Mouse (Mus musculus) hindbrain, embryonic 11.5 days (tissue): ENCODE measurements around the gene Ccdc91. TPM values are rescaled to one million over a fixed set of nuclear protein-coding genes. Genes with fewer than 3 reads are reported as not detected.

ENCODE experiments used
- ATAC-seq: fragments of 200-750 bp; cut with Nextera tagmentation; 2 replicates; pipeline ENCODE4 v1.8.0; 2017; ENCODE audit warnings: mild to moderate bottlenecking, moderate TSS enrichment, moderate library complexity; ENCODE audit not compliant: low FRiP score
- DNase-seq: peaks from one replicate; pipeline ENCODE4 v3.0.0-alpha.2; 2015; ENCODE audit warnings: low spot score
- H3K27ac ChIP-seq: fragments of 300-500 bp; sonication (generic); 2 replicates; pipeline ENCODE4 v1.5.1; 2014; ENCODE audit warnings: mild to moderate bottlenecking, low read depth, low read length
- H3K27me3 ChIP-seq: fragments of 300-500 bp; sonication (generic); 2 replicates; pipeline ENCODE4 v1.6.1; 2014; ENCODE audit warnings: mild to moderate bottlenecking, low read length, moderate library complexity, mixed read lengths; ENCODE audit not compliant: control insufficient read depth, insufficient read depth
- H3K36me3 ChIP-seq: fragments of 300-500 bp; sonication (generic); 2 replicates; pipeline ENCODE4 v1.6.1; 2014; ENCODE audit warnings: mild to moderate bottlenecking, low read length, moderate library complexity, mixed read lengths; ENCODE audit not compliant: control insufficient read depth, insufficient read depth
- H3K4me1 ChIP-seq: fragments of 300-500 bp; sonication (generic); replicated peaks from 2 replicates; pipeline ENCODE4 v1.6.1; 2014; ENCODE audit warnings: low read length, mixed read lengths; ENCODE audit not compliant: control insufficient read depth, insufficient read depth
- H3K4me2 ChIP-seq: fragments of 300-500 bp; sonication (generic); replicated peaks from 2 replicates; pipeline ENCODE4 v1.6.1; 2014; ENCODE audit warnings: mild to moderate bottlenecking, low read depth, low read length
- H3K4me3 ChIP-seq: fragments of 300-500 bp; sonication (generic); 2 replicates; pipeline ENCODE4 v1.5.1; 2014; ENCODE audit warnings: low read depth, low read length
- H3K9ac ChIP-seq: fragments of 300-500 bp; sonication (generic); 2 replicates; pipeline ENCODE4 v1.6.1; 2014; ENCODE audit warnings: low read depth, low read length
- H3K9me3 ChIP-seq: fragments of 300-500 bp; sonication (generic); 2 replicates; pipeline ENCODE4 v1.6.1; 2016; ENCODE audit warnings: low read length; ENCODE audit not compliant: control insufficient read depth
- WGBS: fragments of 180-500 bp; shearing (Covaris S2); extraction: QIAGEN DNeasy Blood & Tissue Kit; methylation state at CpG from one replicate; pipeline ENCODE4 v1.1.7; 2014; 5-methylcytosine and 5-hydroxymethylcytosine counted together
- polyA plus RNA-seq: library from polyadenylated mRNA; unstranded; fragments of >200 nt; fragmentation: Nextera tagmentation; extraction: Ambion mirVana; gene quantifications from 2 replicates; pipeline ENCODE4 v1.2.1, GENCODE M21; 2014

The Ccdc91 gene
- polyA plus RNA-seq = 32.2 and 35.6 TPM in 2 replicates

DNA sequence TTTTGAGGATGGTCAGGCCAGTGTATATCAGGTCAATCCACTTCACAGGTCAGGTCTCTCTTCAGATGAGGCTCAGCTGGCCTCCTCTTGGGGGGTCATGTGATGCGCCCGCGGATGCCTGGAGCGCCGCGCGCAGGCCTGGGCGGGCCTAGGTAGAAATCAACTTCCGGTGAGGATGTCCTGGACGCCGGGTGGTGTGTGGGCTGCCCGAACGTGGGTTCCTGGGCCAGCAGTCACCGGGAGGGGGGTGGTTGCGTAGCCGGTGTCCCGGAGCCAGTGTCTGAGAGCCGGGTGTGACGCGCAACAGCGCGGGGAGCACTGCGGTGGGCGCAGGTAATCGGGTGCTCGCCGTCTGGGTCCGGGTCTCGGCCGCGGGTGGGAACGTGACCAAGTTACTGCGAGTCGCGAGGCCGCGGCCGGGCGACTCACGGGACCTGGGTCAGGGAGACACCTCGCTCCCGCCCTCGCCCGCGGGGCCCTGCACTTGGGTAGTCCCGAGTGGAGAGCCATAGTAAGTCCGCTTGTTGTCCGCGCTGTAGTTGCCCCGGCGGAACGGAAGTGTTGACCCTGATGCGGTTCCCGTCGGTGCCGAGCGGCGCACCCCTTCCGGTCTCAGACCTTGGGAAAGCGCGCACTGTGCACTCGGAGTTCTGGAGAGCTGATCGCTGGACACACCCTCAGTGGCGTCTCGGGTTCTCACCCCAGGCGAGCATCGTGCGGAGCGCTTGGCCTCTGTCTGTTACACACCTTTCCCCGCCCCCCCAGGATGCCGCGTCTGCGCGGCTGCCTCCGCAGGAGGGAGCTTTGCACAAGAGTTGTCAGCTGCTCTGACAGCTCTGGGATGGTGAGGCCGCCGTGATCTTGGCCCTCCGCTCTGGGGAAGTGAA, at the start of gene Ccdc91:
Gene Ccdc91 (plus strand): TSS at position 102 of the 887 bp plus-strand sequence.
- Histone ChIP-seq H3K4me1 (0 out of 2 replicates have a peak, but pooled peaks cover 2% of the 10 kb centered on the region), H3K27ac (peak within 1 kb of the TSS; percentile 53), H3K27me3 (no peaks in the 10 kb centered on the region), H3K9ac (peak within 1 kb of the TSS; percentile 80), H3K9me3 (no peaks in the 10 kb centered on the region), H3K4me2 (peak within 1 kb of the TSS; percentile 68), H3K36me3 (no peaks in the 10 kb centered on the region), H3K4me3 (peak within 1 kb of the TSS; percentile 77)
- ATAC-seq = peak; percentile 98
- WGBS = under 1% methylated on average over 71 of the region's 78 CpGs
- peak; percentile 93 for DNase-seq

DNA sequence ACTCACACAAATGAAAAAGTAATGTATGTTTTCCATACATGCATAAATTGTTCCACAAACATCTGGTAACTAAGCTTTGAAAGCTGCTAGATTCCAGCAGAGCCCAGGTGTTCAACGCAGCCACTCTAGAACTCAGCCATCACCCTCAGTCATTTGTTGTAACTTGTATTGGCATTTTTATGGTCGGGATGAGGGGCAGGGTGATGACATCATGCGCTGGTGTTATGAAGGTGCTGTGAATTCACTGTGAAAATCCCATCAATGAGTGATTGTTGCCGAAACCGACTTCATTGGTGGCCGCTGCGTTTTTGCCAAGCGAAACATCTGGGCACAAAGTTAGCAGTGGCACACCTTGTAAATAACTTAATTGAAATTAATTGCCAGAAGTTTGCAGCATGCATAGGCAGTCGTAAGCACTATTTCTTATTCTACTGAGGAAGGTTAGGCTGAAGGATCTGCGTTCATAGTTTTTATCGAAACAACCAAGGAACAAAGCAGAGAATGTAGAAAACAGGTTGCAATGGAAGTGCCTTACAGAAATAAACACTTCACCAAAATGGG, 48.6 kb upstream of the Ccdc91 start:
- no peak overlapping the region for H3K4me2 ChIP-seq
- H3K4me1 ChIP-seq = no peaks in the 10 kb centered on the region
- H3K27ac ChIP-seq = no peak overlapping the region
- no peak for DNase-seq
- no peaks in the 10 kb centered on the region for H3K36me3 ChIP-seq
- H3K4me3 ChIP-seq = no peak overlapping the region
- no peak for ATAC-seq
- no peaks in the 10 kb centered on the region for H3K27me3 ChIP-seq
- 89% methylated on average over 11 of the region's 11 CpGs for WGBS
- no peaks in the 10 kb centered on the region for H3K9me3 ChIP-seq
- no peak overlapping the region for H3K9ac ChIP-seq

DNA sequence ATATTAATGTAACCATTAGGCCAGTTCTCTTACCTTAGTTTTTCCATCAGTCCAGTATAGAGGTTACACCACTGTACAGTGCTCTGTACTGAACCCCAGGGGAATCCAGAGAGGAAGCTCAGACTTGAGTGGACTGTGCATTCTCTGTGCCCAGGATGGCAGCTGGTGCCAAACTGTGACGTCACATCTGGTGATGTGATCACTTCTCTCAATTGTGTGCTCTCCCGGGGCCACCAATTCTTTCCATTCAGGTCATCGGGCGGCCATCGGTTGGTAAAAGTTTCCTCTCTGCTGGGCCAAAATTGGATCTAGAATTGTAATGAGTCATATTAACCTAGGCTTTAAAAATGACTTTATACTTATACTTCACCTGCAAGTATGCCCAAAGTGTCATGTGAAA, 19.9 kb upstream of the Ccdc91 start:
- Histone ChIP-seq H3K9me3 (no peaks in the 10 kb centered on the region), H3K27ac (no peak overlapping the region), H3K27me3 (no peaks in the 10 kb centered on the region), H3K36me3 (no peaks in the 10 kb centered on the region), H3K9ac (no peak overlapping the region), H3K4me3 (no peak overlapping the region), H3K4me2 (no peak overlapping the region), H3K4me1 (no peaks in the 10 kb centered on the region)
- DNase-seq = no peak
- WGBS = 86% methylated on average over 5 of the region's 5 CpGs
- ATAC-seq = no peak

DNA sequence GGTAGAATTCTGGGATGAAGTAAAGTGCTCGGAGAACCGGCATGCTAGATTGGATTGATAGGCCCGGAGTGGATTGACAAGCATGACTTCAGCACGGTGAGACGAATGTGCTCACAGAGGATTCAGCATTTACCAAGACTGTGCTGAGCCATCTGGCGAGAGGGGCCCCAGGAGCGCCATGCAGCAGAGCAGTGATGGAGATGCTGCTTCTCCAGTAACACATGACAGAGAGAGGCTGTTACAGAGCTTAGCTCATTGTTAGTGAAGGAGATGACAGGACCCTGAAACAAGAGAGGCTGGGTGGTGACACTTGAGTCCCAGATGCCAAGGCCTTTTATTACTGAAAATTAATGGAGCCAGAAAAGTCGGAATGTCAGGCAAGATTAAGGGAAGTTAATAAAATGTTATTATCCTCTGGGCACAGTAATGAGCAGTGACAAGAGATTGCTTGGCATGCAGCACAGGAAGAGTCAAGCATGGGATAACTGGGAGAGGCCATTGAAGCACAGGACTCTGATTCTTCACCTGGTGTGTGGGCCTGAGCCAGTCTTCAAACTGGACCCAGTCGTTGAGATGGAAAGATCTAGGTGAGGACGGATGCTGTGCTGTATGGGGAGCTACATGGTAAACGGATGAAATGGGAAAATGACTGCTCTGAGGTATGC, 16.9 kb upstream of the Ccdc91 start:
- ATAC-seq = no peak
- no peak overlapping the region for H3K27ac ChIP-seq
- H3K9ac ChIP-seq = no peak overlapping the region
- no peak overlapping the region for H3K4me2 ChIP-seq
- no peaks in the 10 kb centered on the region for H3K27me3 ChIP-seq
- WGBS = 87% methylated on average over 11 of the region's 11 CpGs
- no peaks in the 10 kb centered on the region for H3K36me3 ChIP-seq
- no peak overlapping the region for H3K4me3 ChIP-seq
- DNase-seq = no peak
- no peaks in the 10 kb centered on the region for H3K4me1 ChIP-seq
- no peaks in the 10 kb centered on the region for H3K9me3 ChIP-seq

DNA sequence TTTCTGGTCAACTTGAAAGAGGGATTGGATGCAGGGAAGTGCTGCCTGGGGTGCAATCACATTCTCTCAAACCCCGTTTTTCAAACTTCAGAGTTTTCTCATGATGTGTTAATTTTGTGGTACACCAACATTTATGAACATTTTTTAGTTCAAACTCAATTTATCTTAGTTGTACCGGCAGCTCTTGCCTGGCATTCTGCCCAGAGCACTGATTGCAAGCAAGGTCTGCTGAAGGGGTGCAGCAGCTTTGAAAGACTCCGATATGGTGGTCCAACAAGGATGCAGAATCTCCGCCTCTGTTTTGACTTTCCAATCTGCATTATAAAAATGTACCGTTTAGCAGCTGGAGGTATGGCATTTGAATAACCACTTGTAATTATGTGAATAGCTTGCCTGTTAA, 5.6 kb upstream of the Ccdc91 start:
- H3K9ac ChIP-seq = no peak overlapping the region

DNA sequence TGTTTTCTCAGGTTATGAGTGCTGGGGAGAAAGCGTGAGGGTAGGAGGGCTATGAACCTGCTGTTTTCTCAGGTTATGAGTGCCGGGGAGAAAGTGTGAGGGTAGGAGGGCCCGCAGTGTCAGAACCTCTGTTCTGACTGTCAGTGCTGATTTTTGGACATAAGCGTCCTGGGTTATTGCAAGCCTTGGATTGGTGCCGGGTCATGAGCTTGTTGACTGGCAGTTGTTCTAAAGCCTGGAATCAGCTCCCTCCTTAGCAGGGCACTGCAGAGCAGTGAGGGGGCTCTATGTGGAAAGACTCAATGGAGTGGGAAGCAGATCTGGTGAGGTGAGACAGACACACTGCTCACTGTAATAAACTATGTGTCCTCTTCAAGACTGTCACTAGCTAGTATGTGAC, 5.5 kb downstream of the Ccdc91 start:
- Histone ChIP-seq H3K36me3 (no peaks in the 10 kb centered on the region), H3K4me1 (0 out of 2 replicates have a peak, but pooled peaks cover 2% of the 10 kb centered on the region), H3K4me3 (no peak overlapping the region), H3K4me2 (no peak overlapping the region), H3K27ac (no peak overlapping the region), H3K9ac (no peak overlapping the region), H3K27me3 (no peaks in the 10 kb centered on the region), H3K9me3 (no peaks in the 10 kb centered on the region)
- ATAC-seq = no peak
- no peak for DNase-seq
- WGBS = 88% methylated on average over 5 of the region's 5 CpGs

More for the DNA sequence above, 5.6 kb upstream of the Ccdc91 start:
- WGBS = 75% methylated on average over 5 of the region's 5 CpGs
- Histone ChIP-seq H3K27ac (no peak overlapping the region), H3K9me3 (no peaks in the 10 kb centered on the region), H3K4me1 (no peaks in the 10 kb centered on the region), H3K4me2 (no peak overlapping the region), H3K4me3 (no peak overlapping the region), H3K27me3 (no peaks in the 10 kb centered on the region), H3K36me3 (no peaks in the 10 kb centered on the region)
- no peak for DNase-seq
- no peak for ATAC-seq

DNA sequence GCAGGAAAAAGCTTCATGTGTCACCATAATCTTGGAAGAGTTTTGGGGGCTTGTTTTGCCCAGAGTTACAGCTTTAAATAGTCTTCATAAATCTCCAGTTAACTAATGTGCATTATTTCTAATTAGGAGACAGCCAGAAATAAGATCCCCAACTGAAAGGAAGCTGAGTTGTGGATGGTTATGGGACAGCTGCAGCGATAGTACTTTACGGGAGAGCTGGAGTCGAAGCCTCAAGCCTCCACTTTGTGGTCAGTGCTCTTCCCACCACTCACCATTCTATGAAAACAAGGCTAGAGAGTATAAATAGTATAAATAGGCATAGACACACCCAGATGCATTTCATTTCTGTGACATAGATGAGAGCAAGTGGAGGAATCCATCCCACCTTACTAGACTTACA, 14.5 kb downstream of the Ccdc91 start:
- Histone ChIP-seq H3K36me3 (no peaks in the 10 kb centered on the region), H3K9ac (no peak overlapping the region), H3K9me3 (no peaks in the 10 kb centered on the region), H3K4me2 (no peak overlapping the region), H3K27ac (no peak overlapping the region), H3K4me1 (no peaks in the 10 kb centered on the region), H3K4me3 (no peak overlapping the region), H3K27me3 (no peaks in the 10 kb centered on the region)
- WGBS = 98% methylated on average over 3 of the region's 3 CpGs
- DNase-seq (no peak), ATAC-seq (no peak)

DNA sequence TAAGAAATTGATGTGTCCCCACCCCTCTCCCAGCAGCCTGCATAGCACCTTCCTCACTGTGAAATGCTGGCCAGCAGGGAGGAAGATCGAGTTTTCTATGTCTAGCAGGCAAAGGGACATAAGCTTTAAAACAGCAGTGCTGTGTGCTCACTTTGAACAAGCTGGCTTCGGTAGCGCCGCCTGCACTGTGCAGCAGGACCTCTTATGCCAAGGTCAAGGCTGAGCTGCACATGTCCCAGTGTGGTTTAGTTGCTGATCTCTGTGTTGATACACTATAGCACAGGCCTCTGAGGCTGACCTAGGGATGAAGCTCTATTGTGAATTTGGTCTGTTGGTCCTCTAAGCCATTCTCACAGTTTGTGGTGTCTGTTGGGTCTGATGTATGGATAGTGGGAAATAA, 16.9 kb downstream of the Ccdc91 start:
- Histone ChIP-seq H3K27ac (no peak overlapping the region), H3K9me3 (no peaks in the 10 kb centered on the region), H3K9ac (no peak overlapping the region), H3K4me1 (no peaks in the 10 kb centered on the region), H3K4me2 (no peak overlapping the region), H3K27me3 (no peaks in the 10 kb centered on the region), H3K36me3 (no peaks in the 10 kb centered on the region), H3K4me3 (no peak overlapping the region)
- ATAC-seq (no peak), DNase-seq (no peak)
- WGBS = 88% methylated on average over 4 of the region's 4 CpGs
